Mouse (Mus musculus): Measurements from ENCODE around the gene Bbs1. TPM values are rescaled to one million over a fixed set of nuclear protein-coding genes. Genes with fewer than 3 reads are reported as not detected.
"Not testable (repeated sequence)": the region's sequence is repeated elsewhere in the genome, so short reads cannot be mapped to it uniquely, and the experiment has no call there.

Gene Bbs1
- polyA plus RNA-seq, 1 experiment from 2014 or later, result 6.5 TPM

DNA sequence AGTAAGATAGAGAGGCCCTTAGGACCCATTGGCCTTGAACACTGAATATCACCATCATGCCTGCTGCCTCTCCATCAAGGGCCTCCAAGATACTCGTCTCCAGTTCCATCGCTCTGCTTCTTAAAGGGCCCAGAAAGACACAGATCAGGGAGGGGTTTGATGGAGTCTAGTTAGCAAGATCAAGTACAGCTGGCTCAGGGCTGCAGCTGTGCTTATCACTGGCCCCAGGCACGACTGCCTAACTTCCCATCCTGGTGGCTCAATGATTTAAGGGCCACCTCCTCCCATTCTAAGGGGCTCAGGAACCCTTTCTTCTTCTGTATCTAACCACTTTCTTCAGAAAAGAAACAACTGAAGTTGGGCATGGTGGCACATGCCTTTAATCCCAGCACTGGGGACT is 14.6 kb downstream of the Bbs1 start:
- 0 out of 2 replicates have a peak, but pooled peaks cover 4% of the 10 kb centered on the region for H3K36me3 ChIP-seq (ENCODE audit: insufficient read depth, low read length)
- no peaks in the 10 kb centered on the region for H3K27me3 ChIP-seq (ENCODE audit: insufficient read depth, low read length)
- no peak overlapping the region for H3K9ac ChIP-seq (replicated peaks; ENCODE audit: low read length)
- no peak overlapping the region for H3K4me3 ChIP-seq (ENCODE audit: low read length)
- WGBS, result 73% methylated on average over 3 of the region's 3 CpGs
- H3K9me3 ChIP-seq (ENCODE audit: low read length), result no peaks in the 10 kb centered on the region
- H3K4me1 ChIP-seq (ENCODE audit: insufficient read depth, low read length), result peaks cover under 1% of the 10 kb centered on the region; the same call in 1 of the 2 replicates
- no peak overlapping the region for H3K27ac ChIP-seq (ENCODE audit: low read length)
- H3K4me2 ChIP-seq (replicated peaks; ENCODE audit: low read depth, low read length), result no peak overlapping the region
- ATAC-seq (ENCODE audit: low FRiP score, low TSS enrichment), result no peak

DNA sequence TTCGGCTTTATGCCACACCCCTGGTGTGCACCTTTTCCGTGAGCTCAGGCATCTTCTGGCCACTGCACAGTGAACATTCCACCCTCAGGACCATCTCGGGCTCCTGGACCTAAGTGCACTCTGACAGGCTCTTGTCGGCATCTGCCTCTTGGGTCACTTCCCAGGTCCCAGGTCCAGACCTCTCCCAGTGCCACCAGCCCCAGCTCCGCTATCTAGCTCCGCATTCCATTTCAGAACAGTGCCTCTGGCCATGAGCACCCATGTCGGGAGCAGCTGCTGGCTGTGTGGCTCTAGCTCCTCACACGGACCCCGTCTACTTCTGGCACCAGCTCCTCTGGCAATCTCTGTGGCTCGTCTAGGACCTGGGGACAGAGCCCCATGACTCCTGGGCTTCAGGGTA is 16.6 kb downstream of the Bbs1 start:
- 80% methylated on average over 10 of the region's 10 CpGs for WGBS
- no peak overlapping the region for H3K27ac ChIP-seq (ENCODE audit: low read length)
- no peaks in the 10 kb centered on the region for H3K27me3 ChIP-seq (ENCODE audit: insufficient read depth, low read length)
- H3K4me2 ChIP-seq (replicated peaks; ENCODE audit: low read depth, low read length), result no peak overlapping the region
- no peaks in the 10 kb centered on the region for H3K4me1 ChIP-seq (ENCODE audit: insufficient read depth, low read length)
- no peak overlapping the region for H3K9ac ChIP-seq (replicated peaks; ENCODE audit: low read length)
- H3K36me3 ChIP-seq (ENCODE audit: insufficient read depth, low read length), result 0 out of 2 replicates have a peak, but pooled peaks cover 4% of the 10 kb centered on the region
- H3K9me3 ChIP-seq (ENCODE audit: low read length), result no peaks in the 10 kb centered on the region
- H3K4me3 ChIP-seq (ENCODE audit: low read length), result no peak overlapping the region
- ATAC-seq (ENCODE audit: low FRiP score, low TSS enrichment), result no peak

- no peaks in the 10 kb centered on the region for H3K27me3 ChIP-seq (ENCODE audit: insufficient read depth, low read length)
- ATAC-seq (ENCODE audit: low FRiP score, low TSS enrichment), result no peak
- no peak overlapping the region for H3K27ac ChIP-seq (ENCODE audit: low read length)
- no peaks in the 10 kb centered on the region for H3K36me3 ChIP-seq (ENCODE audit: insufficient read depth, low read length)
- no peak overlapping the region for H3K4me3 ChIP-seq (ENCODE audit: low read length)
- H3K9me3 ChIP-seq (ENCODE audit: low read length), result no peaks in the 10 kb centered on the region
- peaks cover 4% of the 10 kb centered on the region for H3K4me1 ChIP-seq (ENCODE audit: insufficient read depth, low read length)
- WGBS, result 84% methylated on average over 4 of the region's 4 CpGs
- no peak overlapping the region for H3K9ac ChIP-seq (replicated peaks; ENCODE audit: low read length)
- no peak overlapping the region for H3K4me2 ChIP-seq (replicated peaks; ENCODE audit: low read depth, low read length)
These were observed 22.5 kb downstream of the Bbs1 start for GRCm38 (mm10) chr19:4883961-4884360.

DNA sequence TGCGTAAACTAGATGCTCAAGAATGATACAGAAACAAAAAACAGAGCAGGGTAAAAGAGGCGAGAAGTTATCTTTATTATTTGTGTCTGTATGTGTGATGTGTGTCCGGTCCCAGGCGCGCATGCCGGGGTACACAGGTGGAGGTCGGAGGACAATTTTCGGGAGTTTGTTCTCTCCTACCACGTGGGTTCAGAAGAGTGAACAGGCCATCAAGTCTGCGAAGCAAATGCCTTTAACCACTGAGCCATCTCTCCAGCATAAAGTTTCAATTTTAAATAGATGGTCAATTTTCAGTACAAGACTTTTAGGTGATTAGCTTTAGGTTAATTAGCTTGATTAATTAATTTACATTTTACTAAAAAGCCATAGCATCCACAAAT is 27.1 kb downstream of the Bbs1 start:
- Histone ChIP-seq H3K36me3 (ENCODE audit: insufficient read depth, low read length) (no peaks in the 10 kb centered on the region), H3K4me3 (ENCODE audit: low read length) (peak overlapping the region; percentile 97), H3K9ac (replicated peaks; ENCODE audit: low read length) (peak overlapping the region; percentile 92), H3K9me3 (ENCODE audit: low read length) (no peaks in the 10 kb centered on the region), H3K4me1 (ENCODE audit: insufficient read depth, low read length) (peaks cover 21% of the 10 kb centered on the region), H3K27me3 (ENCODE audit: insufficient read depth, low read length) (no peaks in the 10 kb centered on the region), H3K4me2 (replicated peaks; ENCODE audit: low read depth, low read length) (peak overlapping the region; percentile 96), H3K27ac (ENCODE audit: low read length) (no peak overlapping the region)
- 62% methylated on average over 10 of the region's 10 CpGs for WGBS
- ATAC-seq (ENCODE audit: low FRiP score, low TSS enrichment), result no peak

- peak; percentile 97 for ATAC-seq (ENCODE audit: low FRiP score, low TSS enrichment)
- Histone ChIP-seq H3K4me1 (ENCODE audit: insufficient read depth, low read length) (peaks cover 21% of the 10 kb centered on the region), H3K4me3 (ENCODE audit: low read length) (peak within 1 kb of the TSS; percentile 97), H3K9me3 (ENCODE audit: low read length) (no peaks in the 10 kb centered on the region), H3K27me3 (ENCODE audit: insufficient read depth, low read length) (no peaks in the 10 kb centered on the region), H3K36me3 (ENCODE audit: insufficient read depth, low read length) (no peaks in the 10 kb centered on the region), H3K9ac (replicated peaks; ENCODE audit: low read length) (peak within 1 kb of the TSS; percentile 92), H3K4me2 (replicated peaks; ENCODE audit: low read depth, low read length) (peak within 1 kb of the TSS; percentile 96), H3K27ac (ENCODE audit: low read length) (peak within 1 kb of the TSS; percentile 88)
- WGBS, result 1% methylated on average over 52 of the region's 52 CpGs
These were observed 27.8 kb downstream of the Bbs1 start, which contains the start of gene Zdhhc24 for GRCm38 (mm10) chr19:4878405-4879323. Gene Zdhhc24 (plus strand): TSS chr19:4878668.

DNA sequence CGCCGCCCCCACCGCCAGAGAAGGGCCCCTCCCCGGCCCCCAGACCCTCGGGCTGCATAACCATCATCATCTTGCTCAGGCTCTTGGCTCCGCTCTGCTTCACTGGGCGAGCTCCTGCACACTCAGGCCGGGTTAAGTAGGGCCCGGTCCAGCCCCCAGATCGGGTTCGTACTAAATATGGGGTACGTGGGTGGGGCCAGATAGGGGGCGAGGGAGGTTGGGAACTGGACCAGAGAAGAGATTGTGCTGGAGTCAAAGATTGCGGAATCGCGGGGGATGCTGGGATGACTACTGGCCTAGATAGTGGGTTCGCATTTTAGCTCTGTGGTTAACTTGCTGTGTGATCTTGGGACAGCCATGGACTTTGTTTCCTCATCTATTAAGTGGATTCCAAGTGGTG is 28.6 kb downstream of the Bbs1 start, which contains the start of gene Actn3:
Actn3 (minus strand) TSS at position 125 of the 400 bp plus-strand sequence.
- Histone ChIP-seq H3K4me2 (replicated peaks; ENCODE audit: low read depth, low read length) (peak within 1 kb of the TSS; percentile 96), H3K9ac (replicated peaks; ENCODE audit: low read length) (peak within 1 kb of the TSS; percentile 92), H3K27ac (ENCODE audit: low read length) (peak within 1 kb of the TSS; percentile 88), H3K4me3 (ENCODE audit: low read length) (peak within 1 kb of the TSS; percentile 97), H3K4me1 (ENCODE audit: insufficient read depth, low read length) (peaks cover 21% of the 10 kb centered on the region), H3K27me3 (ENCODE audit: insufficient read depth, low read length) (no peaks in the 10 kb centered on the region), H3K9me3 (ENCODE audit: low read length) (no peaks in the 10 kb centered on the region), H3K36me3 (ENCODE audit: insufficient read depth, low read length) (no peaks in the 10 kb centered on the region)
- WGBS, result 2% methylated on average over 17 of the region's 17 CpGs
- peak; percentile 58 for ATAC-seq (ENCODE audit: low FRiP score, low TSS enrichment)

GRCm38 (mm10) chr19:4876755-4877154 is 29.7 kb downstream of the Bbs1 start:
- Histone ChIP-seq H3K4me2 (replicated peaks; ENCODE audit: low read depth, low read length) (no peak overlapping the region), H3K27ac (ENCODE audit: low read length) (no peak overlapping the region), H3K9me3 (ENCODE audit: low read length) (no peaks in the 10 kb centered on the region), H3K36me3 (ENCODE audit: insufficient read depth, low read length) (no peaks in the 10 kb centered on the region), H3K4me1 (ENCODE audit: insufficient read depth, low read length) (peaks cover 21% of the 10 kb centered on the region), H3K9ac (replicated peaks; ENCODE audit: low read length) (no peak overlapping the region), H3K27me3 (ENCODE audit: insufficient read depth, low read length) (no peaks in the 10 kb centered on the region), H3K4me3 (ENCODE audit: low read length) (no peak overlapping the region)
- WGBS, result 27% methylated on average over 3 of the region's 3 CpGs
- no peak for ATAC-seq (ENCODE audit: low FRiP score, low TSS enrichment)

- Histone ChIP-seq H3K9me3 (ENCODE audit: low read length) (no peaks in the 10 kb centered on the region), H3K27ac (ENCODE audit: low read length) (no peak overlapping the region), H3K27me3 (ENCODE audit: insufficient read depth, low read length) (no peaks in the 10 kb centered on the region), H3K36me3 (ENCODE audit: insufficient read depth, low read length) (no peaks in the 10 kb centered on the region), H3K4me1 (ENCODE audit: insufficient read depth, low read length) (peaks cover 21% of the 10 kb centered on the region), H3K4me3 (ENCODE audit: low read length) (no peak overlapping the region), H3K9ac (replicated peaks; ENCODE audit: low read length) (0 out of 2 replicates have a peak overlapping the region, but pooled peaks have one; percentile 22), H3K4me2 (replicated peaks; ENCODE audit: low read depth, low read length) (no peak overlapping the region)
- 38% methylated on average over 3 of the region's 4 CpGs for WGBS
- no peak for ATAC-seq (ENCODE audit: low FRiP score, low TSS enrichment)
These were observed 30.2 kb downstream of the Bbs1 start for GRCm38 (mm10) chr19:4876241-4876640.

DNA sequence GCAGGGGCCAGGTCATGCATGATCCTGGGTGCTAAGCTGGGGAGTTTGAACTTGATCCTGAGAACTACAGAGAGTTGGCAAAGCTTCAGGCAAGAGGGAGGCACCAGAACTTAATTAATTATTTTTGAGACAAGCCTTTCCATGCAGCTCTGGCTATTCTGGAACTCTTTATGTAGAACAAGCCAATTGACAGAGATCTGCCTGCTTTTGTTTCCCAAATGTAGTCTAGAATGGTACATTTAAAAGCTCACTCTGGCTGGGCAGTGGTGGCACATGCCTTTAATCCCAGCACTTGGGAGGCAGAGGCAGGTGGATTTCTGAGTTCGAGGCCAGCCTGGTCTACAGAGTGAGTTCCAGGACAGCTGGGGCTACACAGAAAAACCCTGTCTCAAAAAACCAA is 31.8 kb downstream of the Bbs1 start:
- ATAC-seq (ENCODE audit: low FRiP score, low TSS enrichment); H3K27me3 ChIP-seq (ENCODE audit: insufficient read depth, low read length); H3K4me3 ChIP-seq (ENCODE audit: low read length): not testable (repeated sequence)

GRCm38 (mm10) chr19:4865147-4865546 is 41.3 kb downstream of the Bbs1 start:
- Histone ChIP-seq H3K36me3 (ENCODE audit: insufficient read depth, low read length) (no peaks in the 10 kb centered on the region), H3K4me3 (ENCODE audit: low read length) (no peak overlapping the region), H3K9ac (replicated peaks; ENCODE audit: low read length) (peak overlapping the region; percentile 53; the same call in 1 of the 2 replicates), H3K4me2 (replicated peaks; ENCODE audit: low read depth, low read length) (peak overlapping the region; percentile 40), H3K9me3 (ENCODE audit: low read length) (no peaks in the 10 kb centered on the region), H3K27me3 (ENCODE audit: insufficient read depth, low read length) (no peaks in the 10 kb centered on the region), H3K27ac (ENCODE audit: low read length) (no peak overlapping the region), H3K4me1 (ENCODE audit: insufficient read depth, low read length) (0 out of 2 replicates have a peak, but pooled peaks cover 6% of the 10 kb centered on the region)
- WGBS, result 9% methylated on average over 17 of the region's 17 CpGs
- ATAC-seq (ENCODE audit: low FRiP score, low TSS enrichment), result no peak

More for the DNA sequence above, 31.8 kb downstream of the Bbs1 start:
- not testable (repeated sequence) for H3K9ac ChIP-seq (replicated peaks; ENCODE audit: low read length); H3K27ac ChIP-seq (ENCODE audit: low read length); H3K9me3 ChIP-seq (ENCODE audit: low read length); H3K4me2 ChIP-seq (replicated peaks; ENCODE audit: low read depth, low read length); H3K36me3 ChIP-seq (ENCODE audit: insufficient read depth, low read length)
- H3K4me1 ChIP-seq (ENCODE audit: insufficient read depth, low read length), result peaks cover 21% of the 10 kb centered on the region
- 93% methylated on average over 1 of the region's 1 CpGs for WGBS
